Mouse (Mus musculus): ENCODE data around the gene Olfr1154. TPM values are rescaled to one million over a fixed set of nuclear protein-coding genes. Genes with fewer than 3 reads are reported as not detected.

Olfr1154 gene
- polyA plus RNA-seq (2014; fragmentation: Nextera tagmentation; extraction: Ambion mirVana) = not detected in 2 replicates

DNA sequence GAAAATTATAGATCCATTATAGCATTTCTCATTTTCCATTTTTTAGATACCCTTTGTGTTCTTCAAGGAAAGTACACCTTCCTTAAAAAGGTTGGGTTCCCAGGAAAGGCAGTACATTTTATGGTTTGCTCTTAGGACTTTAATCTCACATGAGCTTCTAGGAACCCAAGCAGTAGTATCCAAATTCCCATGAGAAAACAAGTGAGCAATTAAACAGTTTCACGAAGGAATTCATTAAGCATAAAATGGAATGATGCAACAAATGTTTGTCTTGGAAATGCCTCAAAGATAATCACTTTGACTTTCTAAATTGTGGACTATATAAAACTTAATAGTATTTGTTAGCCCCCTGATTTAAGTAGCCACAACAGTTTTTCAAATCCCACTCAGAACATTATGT, at the start of gene Olfr1154:
Olfr1154 (minus strand) TSS at position 101 of the 400 bp plus-strand sequence.
- no peaks in the 10 kb centered on the region for H3K4me1 ChIP-seq (ENCODE audit: control insufficient read depth, insufficient read depth, low read length)
- no peak for DNase-seq
- no peak for ATAC-seq (ENCODE audit: low FRiP score, low TSS enrichment)
- H3K27ac ChIP-seq (replicated peaks; ENCODE audit: low read depth, low read length) = no peak within 1 kb of the TSS
- 91% methylated on average over 1 of the region's 1 CpGs for WGBS
- H3K9me3 ChIP-seq (ENCODE audit: control insufficient read depth, low read length) = no peaks in the 10 kb centered on the region
- H3K9ac ChIP-seq (replicated peaks; ENCODE audit: low read length) = no peak within 1 kb of the TSS
- H3K4me3 ChIP-seq (replicated peaks; ENCODE audit: low read depth, low read length) = no peak within 1 kb of the TSS
- no peaks in the 10 kb centered on the region for H3K27me3 ChIP-seq (ENCODE audit: control insufficient read depth, insufficient read depth, low read length)
- no peaks in the 10 kb centered on the region for H3K36me3 ChIP-seq (ENCODE audit: control insufficient read depth, insufficient read depth, low read length)
- H3K4me2 ChIP-seq (ENCODE audit: low read length) = no peak within 1 kb of the TSS

DNA sequence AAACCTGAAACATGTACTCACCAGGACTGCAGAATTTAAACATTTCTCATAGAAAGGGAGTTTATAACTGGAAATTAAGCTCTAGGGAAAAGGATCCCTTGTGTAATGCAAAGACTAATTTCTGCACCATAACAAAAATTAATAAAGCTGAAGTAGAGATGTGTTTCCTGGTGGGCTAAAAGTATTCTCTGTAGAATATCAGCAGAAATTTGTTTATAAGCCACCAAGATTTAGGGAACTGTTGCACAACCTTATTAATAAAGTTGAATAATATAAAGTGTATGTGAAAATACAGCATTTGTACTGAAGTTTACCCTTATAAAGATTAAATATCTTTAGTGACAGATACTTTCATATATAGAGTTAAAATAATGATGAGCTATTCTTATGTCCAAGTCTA, 48.0 kb upstream of the Olfr1154 start, which contains the start of gene Olfr1156:
Olfr1156 (minus strand) TSS at position 101 of the 400 bp plus-strand sequence.
- Histone ChIP-seq H3K4me3 (replicated peaks; ENCODE audit: low read depth, low read length) (no peak within 1 kb of the TSS), H3K4me2 (ENCODE audit: low read length) (no peak within 1 kb of the TSS), H3K36me3 (ENCODE audit: control insufficient read depth, insufficient read depth, low read length) (no peaks in the 10 kb centered on the region), H3K9ac (replicated peaks; ENCODE audit: low read length) (no peak within 1 kb of the TSS), H3K9me3 (ENCODE audit: control insufficient read depth, low read length) (no peaks in the 10 kb centered on the region), H3K27ac (replicated peaks; ENCODE audit: low read depth, low read length) (no peak within 1 kb of the TSS), H3K27me3 (ENCODE audit: control insufficient read depth, insufficient read depth, low read length) (no peaks in the 10 kb centered on the region), H3K4me1 (ENCODE audit: control insufficient read depth, insufficient read depth, low read length) (no peaks in the 10 kb centered on the region)
- no peak for DNase-seq
- no peak for ATAC-seq (ENCODE audit: low FRiP score, low TSS enrichment)

GRCm38 (mm10) chr2:87945037-87945436, 40.1 kb upstream of the Olfr1154 start, which contains the start of gene Olfr1155:
TSS of gene Olfr1155 (minus strand) at chr2:87945137.
- 96% methylated on average over 1 of the region's 1 CpGs for WGBS
- Histone ChIP-seq H3K9ac (replicated peaks; ENCODE audit: low read length) (no peak within 1 kb of the TSS), H3K4me3 (replicated peaks; ENCODE audit: low read depth, low read length) (no peak within 1 kb of the TSS), H3K27me3 (ENCODE audit: control insufficient read depth, insufficient read depth, low read length) (no peaks in the 10 kb centered on the region), H3K27ac (replicated peaks; ENCODE audit: low read depth, low read length) (no peak within 1 kb of the TSS), H3K4me1 (ENCODE audit: control insufficient read depth, insufficient read depth, low read length) (no peaks in the 10 kb centered on the region), H3K36me3 (ENCODE audit: control insufficient read depth, insufficient read depth, low read length) (no peaks in the 10 kb centered on the region), H3K9me3 (ENCODE audit: control insufficient read depth, low read length) (no peaks in the 10 kb centered on the region), H3K4me2 (ENCODE audit: low read length) (no peak within 1 kb of the TSS)
- ATAC-seq (ENCODE audit: low FRiP score, low TSS enrichment) = no peak
- DNase-seq = no peak

- H3K4me3 ChIP-seq (replicated peaks; ENCODE audit: low read depth, low read length) = no peak within 1 kb of the TSS
- H3K27ac ChIP-seq (replicated peaks; ENCODE audit: low read depth, low read length) = no peak within 1 kb of the TSS
- DNase-seq (no peak), ATAC-seq (ENCODE audit: low FRiP score, low TSS enrichment) (no peak)
- H3K4me1 ChIP-seq (ENCODE audit: control insufficient read depth, insufficient read depth, low read length) = no peaks in the 10 kb centered on the region
- WGBS = 93% methylated on average over 1 of the region's 1 CpGs
- no peak within 1 kb of the TSS for H3K9ac ChIP-seq (replicated peaks; ENCODE audit: low read length)
- no peaks in the 10 kb centered on the region for H3K27me3 ChIP-seq (ENCODE audit: control insufficient read depth, insufficient read depth, low read length)
- H3K9me3 ChIP-seq (ENCODE audit: control insufficient read depth, low read length) = no peaks in the 10 kb centered on the region
- H3K36me3 ChIP-seq (ENCODE audit: control insufficient read depth, insufficient read depth, low read length) = no peaks in the 10 kb centered on the region
- H3K4me2 ChIP-seq (ENCODE audit: low read length) = no peak within 1 kb of the TSS
Measured at GRCm38 (mm10) chr2:87894662-87895061, 10.3 kb downstream of the Olfr1154 start, which contains the start of gene Olfr1153. TSS of gene Olfr1153 (plus strand) at chr2:87894962.

- ATAC-seq (ENCODE audit: low FRiP score, low TSS enrichment) (no peak), DNase-seq (no peak)
- Histone ChIP-seq H3K4me2 (ENCODE audit: low read length) (no peak within 1 kb of the TSS), H3K27me3 (ENCODE audit: control insufficient read depth, insufficient read depth, low read length) (no peaks in the 10 kb centered on the region), H3K27ac (replicated peaks; ENCODE audit: low read depth, low read length) (no peak within 1 kb of the TSS), H3K36me3 (ENCODE audit: control insufficient read depth, insufficient read depth, low read length) (no peaks in the 10 kb centered on the region), H3K4me1 (ENCODE audit: control insufficient read depth, insufficient read depth, low read length) (no peaks in the 10 kb centered on the region), H3K9me3 (ENCODE audit: control insufficient read depth, low read length) (no peaks in the 10 kb centered on the region), H3K4me3 (replicated peaks; ENCODE audit: low read depth, low read length) (no peak within 1 kb of the TSS), H3K9ac (replicated peaks; ENCODE audit: low read length) (no peak within 1 kb of the TSS)
Measured at GRCm38 (mm10) chr2:87866192-87866591, 38.8 kb downstream of the Olfr1154 start, which contains the start of gene Olfr1152. TSS of gene Olfr1152 (plus strand) at chr2:87866492.

GRCm38 (mm10) chr2:87855562-87855961, 49.4 kb downstream of the Olfr1154 start, which contains the start of gene Olfr1151:
TSS of gene Olfr1151 (plus strand) at chr2:87855862.
- ATAC-seq (ENCODE audit: low FRiP score, low TSS enrichment) (no peak), DNase-seq (no peak)
- H3K4me3 ChIP-seq (replicated peaks; ENCODE audit: low read depth, low read length) = no peak within 1 kb of the TSS
- H3K36me3 ChIP-seq (ENCODE audit: control insufficient read depth, insufficient read depth, low read length) = no peaks in the 10 kb centered on the region
- H3K27ac ChIP-seq (replicated peaks; ENCODE audit: low read depth, low read length) = no peak within 1 kb of the TSS
- 82% methylated on average over 1 of the region's 1 CpGs for WGBS
- H3K9ac ChIP-seq (replicated peaks; ENCODE audit: low read length) = no peak within 1 kb of the TSS
- H3K4me2 ChIP-seq (ENCODE audit: low read length) = no peak within 1 kb of the TSS
- no peaks in the 10 kb centered on the region for H3K27me3 ChIP-seq (ENCODE audit: control insufficient read depth, insufficient read depth, low read length)
- no peaks in the 10 kb centered on the region for H3K9me3 ChIP-seq (ENCODE audit: control insufficient read depth, low read length)
- no peaks in the 10 kb centered on the region for H3K4me1 ChIP-seq (ENCODE audit: control insufficient read depth, insufficient read depth, low read length)

Other genes with a start within 250 kb of the Olfr1154 start
- gene Olfr1134, start 246.7 kb downstream of the Olfr1154 start, polyA plus RNA-seq (2014; fragmentation: Nextera tagmentation; extraction: Ambion mirVana) = not detected in 2 replicates
- gene Olfr1135, start 231.5 kb downstream of the Olfr1154 start, polyA plus RNA-seq (2014; fragmentation: Nextera tagmentation; extraction: Ambion mirVana) = not detected in 2 replicates
- not detected in 2 replicates for gene Olfr1136, start 211.2 kb downstream of the Olfr1154 start, polyA plus RNA-seq (2014; fragmentation: Nextera tagmentation; extraction: Ambion mirVana)
- gene Olfr1137, start 192.0 kb downstream of the Olfr1154 start, polyA plus RNA-seq (2014; fragmentation: Nextera tagmentation; extraction: Ambion mirVana) = not detected in 2 replicates
- gene Olfr1138, start 165.2 kb downstream of the Olfr1154 start, polyA plus RNA-seq (2014; fragmentation: Nextera tagmentation; extraction: Ambion mirVana) = not detected in 2 replicates
- not detected in 2 replicates for gene Olfr1140, start 161.4 kb downstream of the Olfr1154 start, polyA plus RNA-seq (2014; fragmentation: Nextera tagmentation; extraction: Ambion mirVana)
- gene Olfr1141, start 151.2 kb downstream of the Olfr1154 start, polyA plus RNA-seq (2014; fragmentation: Nextera tagmentation; extraction: Ambion mirVana) = not detected in 2 replicates
- gene Olfr152, start 125.7 kb downstream of the Olfr1154 start, polyA plus RNA-seq (2014; fragmentation: Nextera tagmentation; extraction: Ambion mirVana) = not detected in 2 replicates
- gene Olfr1143, start 104.6 kb downstream of the Olfr1154 start, polyA plus RNA-seq (2014; fragmentation: Nextera tagmentation; extraction: Ambion mirVana) = not detected in 2 replicates
- not detected in 2 replicates for gene Olfr1145, start 95.3 kb downstream of the Olfr1154 start, polyA plus RNA-seq (2014; fragmentation: Nextera tagmentation; extraction: Ambion mirVana)
- gene Olfr1148, start 74.6 kb downstream of the Olfr1154 start, polyA plus RNA-seq (2014; fragmentation: Nextera tagmentation; extraction: Ambion mirVana) = not detected in 2 replicates
- not detected in 2 replicates for gene Olfr1150-ps1, start 61.2 kb downstream of the Olfr1154 start, polyA plus RNA-seq (2014; fragmentation: Nextera tagmentation; extraction: Ambion mirVana)
- not detected in 2 replicates for gene Olfr1151, start 49.3 kb downstream of the Olfr1154 start, polyA plus RNA-seq (2014; fragmentation: Nextera tagmentation; extraction: Ambion mirVana)
- gene Olfr1152, start 38.7 kb downstream of the Olfr1154 start, polyA plus RNA-seq (2014; fragmentation: Nextera tagmentation; extraction: Ambion mirVana) = not detected in 2 replicates
- gene Olfr1153, start 10.2 kb downstream of the Olfr1154 start, polyA plus RNA-seq (2014; fragmentation: Nextera tagmentation; extraction: Ambion mirVana) = not detected in 2 replicates
- not detected in 2 replicates for gene Olfr1155, start 40.0 kb upstream of the Olfr1154 start, polyA plus RNA-seq (2014; fragmentation: Nextera tagmentation; extraction: Ambion mirVana)
- gene Olfr1156, start 47.9 kb upstream of the Olfr1154 start, polyA plus RNA-seq (2014; fragmentation: Nextera tagmentation; extraction: Ambion mirVana) = not detected in 2 replicates
- not detected in 2 replicates for gene Olfr1157, start 63.1 kb upstream of the Olfr1154 start, polyA plus RNA-seq (2014; fragmentation: Nextera tagmentation; extraction: Ambion mirVana)
- gene Olfr74, start 69.5 kb upstream of the Olfr1154 start, polyA plus RNA-seq (2014; fragmentation: Nextera tagmentation; extraction: Ambion mirVana) = not detected in 2 replicates
- not detected in 2 replicates for gene Olfr1158, start 84.9 kb upstream of the Olfr1154 start, polyA plus RNA-seq (2014; fragmentation: Nextera tagmentation; extraction: Ambion mirVana)
- gene Olfr1160, start 103.1 kb upstream of the Olfr1154 start, polyA plus RNA-seq (2014; fragmentation: Nextera tagmentation; extraction: Ambion mirVana) = not detected in 2 replicates
- gene Olfr1161, start 117.6 kb upstream of the Olfr1154 start, polyA plus RNA-seq (2014; fragmentation: Nextera tagmentation; extraction: Ambion mirVana) = not detected in 2 replicates
- not detected in 2 replicates for gene Olfr73, start 132.5 kb upstream of the Olfr1154 start, polyA plus RNA-seq (2014; fragmentation: Nextera tagmentation; extraction: Ambion mirVana)
- gene Olfr1162, start 146.0 kb upstream of the Olfr1154 start, polyA plus RNA-seq (2014; fragmentation: Nextera tagmentation; extraction: Ambion mirVana) = not detected in 2 replicates
- gene Olfr1163, start 166.7 kb upstream of the Olfr1154 start, polyA plus RNA-seq (2014; fragmentation: Nextera tagmentation; extraction: Ambion mirVana) = not detected in 2 replicates
- gene Olfr1164, start 188.8 kb upstream of the Olfr1154 start, polyA plus RNA-seq (2014; fragmentation: Nextera tagmentation; extraction: Ambion mirVana) = not detected in 2 replicates
- gene Olfr1166, start 223.1 kb upstream of the Olfr1154 start, polyA plus RNA-seq (2014; fragmentation: Nextera tagmentation; extraction: Ambion mirVana) = not detected in 2 replicates

All from midbrain, embryonic 14.5 days (tissue).